Mouse (Mus musculus) limb, embryonic 10.5 days (tissue): Measurements from ENCODE around the gene Mettl1. TPM values are rescaled to one million over a fixed set of nuclear protein-coding genes. Genes with fewer than 3 reads are reported as not detected.
"Not testable (repeated sequence)": the region's sequence is repeated elsewhere in the genome, so short reads cannot be mapped to it uniquely, and the experiment has no call there.

Experiments used
- DNase-seq: peaks from one replicate; pipeline ENCODE4 v3.0.0-alpha.2; 2017; ENCODE audit warnings: low spot score
- H3K27ac ChIP-seq: fragments of 300-500 bp; sonication (generic); 2 replicates; pipeline ENCODE4 v1.5.1; 2016; ENCODE audit warnings: mild to moderate bottlenecking
- H3K27me3 ChIP-seq: fragments of 300-500 bp; sonication (generic); 2 replicates; pipeline ENCODE4 v1.6.1; 2016; ENCODE audit warnings: low read depth, mild to moderate bottlenecking; ENCODE audit not compliant: poor library complexity, severe bottlenecking
- H3K36me3 ChIP-seq: fragments of 300-500 bp; sonication (generic); 2 replicates; pipeline ENCODE4 v1.6.1; 2016; ENCODE audit warnings: mild to moderate bottlenecking, moderate library complexity
- H3K4me1 ChIP-seq: fragments of 300-500 bp; sonication (generic); 2 replicates; pipeline ENCODE4 v1.6.1; 2016
- H3K4me3 ChIP-seq: fragments of 300-500 bp; sonication (generic); 2 replicates; pipeline ENCODE4 v1.5.1; 2016; ENCODE audit warnings: mild to moderate bottlenecking, moderate library complexity
- H3K9me3 ChIP-seq: fragments of 300-500 bp; sonication (generic); replicated peaks from 2 replicates; pipeline ENCODE4 v1.6.1; 2016; ENCODE audit warnings: mild to moderate bottlenecking
- WGBS: fragments of 180-500 bp; shearing (Covaris S2); methylation state at CpG from one replicate; pipeline ENCODE4 v1.1.7; 2016; 5-methylcytosine and 5-hydroxymethylcytosine counted together
- polyA plus RNA-seq: library from polyadenylated mRNA; unstranded; fragments of >200 nt; fragmentation: Nextera tagmentation; extraction: Ambion mirVana; gene quantifications from 2 replicates; pipeline ENCODE4 v1.2.1, GENCODE M21; 2016

The Mettl1 gene
- polyA plus RNA-seq, 1 experiment from 2014 or later = 60.2 TPM

DNA sequence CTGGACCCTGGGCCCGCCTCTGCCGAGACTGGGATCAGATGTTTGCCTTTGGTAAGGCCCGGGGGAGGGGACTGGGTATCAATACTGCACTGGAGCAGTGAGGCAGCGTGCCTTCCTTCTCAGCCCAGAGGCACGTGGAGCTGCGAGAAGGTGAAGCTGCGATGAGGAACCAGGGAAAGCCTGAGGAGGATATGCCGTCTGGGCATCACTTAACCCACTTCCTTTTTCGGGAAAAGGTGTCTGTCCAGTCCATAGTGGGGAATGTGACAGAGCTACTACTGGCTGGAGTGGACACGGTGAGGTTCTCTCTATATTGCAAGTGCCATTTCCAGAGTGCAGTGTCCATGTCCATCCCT is 8.9 kb downstream of the Mettl1 start:
- WGBS = 27% methylated on average over 10 of the region's 10 CpGs
- peaks cover 72% of the 10 kb centered on the region for H3K27me3 ChIP-seq
- H3K9me3 ChIP-seq = no peaks in the 10 kb centered on the region
- H3K27ac ChIP-seq = no peak overlapping the region
- peaks cover 28% of the 10 kb centered on the region for H3K4me1 ChIP-seq
- H3K4me3 ChIP-seq = peak overlapping the region; percentile 14; the same call in 1 of the 2 replicates
- peaks cover 20% of the 10 kb centered on the region for H3K36me3 ChIP-seq
- no peak for DNase-seq

GRCm38 (mm10) chr10:127054646-127055045 is 13.4 kb downstream of the Mettl1 start:
- DNase-seq = peak; percentile 69
- Histone ChIP-seq H3K9me3 (no peaks in the 10 kb centered on the region), H3K27me3 (peaks cover 77% of the 10 kb centered on the region), H3K36me3 (peaks cover 18% of the 10 kb centered on the region), H3K4me3 (no peak overlapping the region), H3K4me1 (peaks cover 37% of the 10 kb centered on the region), H3K27ac (no peak overlapping the region)
- 56% methylated on average over 4 of the region's 4 CpGs for WGBS

GRCm38 (mm10) chr10:127055406-127055805 is 14.2 kb downstream of the Mettl1 start:
- H3K36me3 ChIP-seq = peaks cover 18% of the 10 kb centered on the region
- no peak overlapping the region for H3K27ac ChIP-seq
- H3K4me3 ChIP-seq = no peak overlapping the region
- no peak for DNase-seq
- WGBS = 88% methylated on average over 8 of the region's 8 CpGs
- H3K27me3 ChIP-seq = peaks cover 77% of the 10 kb centered on the region
- peaks cover 37% of the 10 kb centered on the region for H3K4me1 ChIP-seq
- no peaks in the 10 kb centered on the region for H3K9me3 ChIP-seq

- H3K4me1 ChIP-seq = peaks cover 29% of the 10 kb centered on the region
- DNase-seq = no peak
- no peak overlapping the region for H3K4me3 ChIP-seq
- no peak overlapping the region for H3K27ac ChIP-seq
- 85% methylated on average over 20 of the region's 20 CpGs for whole genome bisulfite sequencing
- peaks cover 18% of the 10 kb centered on the region for H3K36me3 ChIP-seq
- peaks cover 77% of the 10 kb centered on the region for H3K27me3 ChIP-seq
- no peaks in the 10 kb centered on the region for H3K9me3 ChIP-seq
Observed at GRCm38 (mm10) chr10:127056490-127056889, 15.3 kb downstream of the Mettl1 start.

- Histone ChIP-seq H3K4me3 (peak overlapping the region; percentile 80), H3K36me3 (peaks cover 18% of the 10 kb centered on the region), H3K27ac (no peak overlapping the region), H3K27me3 (peaks cover 72% of the 10 kb centered on the region), H3K4me1 (peaks cover 35% of the 10 kb centered on the region), H3K9me3 (no peaks in the 10 kb centered on the region)
- peak; percentile 86 for DNase-seq
- WGBS = under 1% methylated on average over 9 of the region's 9 CpGs
Observed at GRCm38 (mm10) chr10:127058161-127058560, 16.9 kb downstream of the Mettl1 start.

DNA sequence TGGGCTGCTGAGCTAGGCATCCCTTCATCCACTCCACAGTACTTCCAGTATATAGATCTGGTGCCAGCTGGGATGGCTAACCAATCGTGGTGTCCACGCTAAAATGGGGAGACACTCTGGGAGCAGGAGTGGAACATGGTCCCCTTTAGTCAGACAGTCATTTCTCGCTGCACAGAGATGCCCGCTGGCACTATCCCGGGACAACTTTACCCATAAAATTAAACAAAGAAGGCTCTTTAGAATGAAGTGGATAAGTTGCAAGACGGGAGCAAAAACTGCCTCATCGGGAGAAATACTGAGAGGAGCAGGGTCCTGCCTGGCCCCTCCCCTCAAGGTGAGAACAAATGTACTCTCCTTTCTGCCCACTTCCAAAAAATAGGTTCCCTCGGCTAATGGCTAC is 17.5 kb downstream of the Mettl1 start:
- Histone ChIP-seq H3K4me1 (peaks cover 35% of the 10 kb centered on the region), H3K9me3 (no peaks in the 10 kb centered on the region), H3K36me3 (peaks cover 18% of the 10 kb centered on the region), H3K27me3 (peaks cover 68% of the 10 kb centered on the region), H3K4me3 (peak overlapping the region; percentile 80), H3K27ac (no peak overlapping the region)
- 16% methylated on average over 8 of the region's 8 CpGs for WGBS
- no peak for DNase-seq

GRCm38 (mm10) chr10:127059174-127059967 is 18.2 kb downstream of the Mettl1 start:
- H3K27me3 ChIP-seq = peaks cover 64% of the 10 kb centered on the region
- peak; percentile 64 for DNase-seq

GRCm38 (mm10) chr10:127059968-127060916 is 19.0 kb downstream of the Mettl1 start, which contains the start of gene March9:
TSS of gene March9 (minus strand) at chr10:127060184.
- peaks cover 43% of the 10 kb centered on the region for H3K4me1 ChIP-seq
- H3K27me3 ChIP-seq = peaks cover 64% of the 10 kb centered on the region
- H3K36me3 ChIP-seq = peaks cover 30% of the 10 kb centered on the region
- no peaks in the 10 kb centered on the region for H3K9me3 ChIP-seq
- 1% methylated on average over 69 of the region's 72 CpGs for WGBS
- peak within 1 kb of the TSS; percentile 83 for H3K27ac ChIP-seq
- peak within 1 kb of the TSS; percentile 80 for H3K4me3 ChIP-seq
- peak; percentile 71 for DNase-seq

More at GRCm38 (mm10) chr10:127059174-127059967, 18.2 kb downstream of the Mettl1 start:
- Histone ChIP-seq H3K9me3 (no peaks in the 10 kb centered on the region), H3K4me1 (peaks cover 35% of the 10 kb centered on the region), H3K36me3 (peaks cover 21% of the 10 kb centered on the region), H3K27ac (peak overlapping the region; percentile 83), H3K4me3 (peak overlapping the region; percentile 80)
- under 1% methylated on average over 88 of the region's 92 CpGs for WGBS

DNA sequence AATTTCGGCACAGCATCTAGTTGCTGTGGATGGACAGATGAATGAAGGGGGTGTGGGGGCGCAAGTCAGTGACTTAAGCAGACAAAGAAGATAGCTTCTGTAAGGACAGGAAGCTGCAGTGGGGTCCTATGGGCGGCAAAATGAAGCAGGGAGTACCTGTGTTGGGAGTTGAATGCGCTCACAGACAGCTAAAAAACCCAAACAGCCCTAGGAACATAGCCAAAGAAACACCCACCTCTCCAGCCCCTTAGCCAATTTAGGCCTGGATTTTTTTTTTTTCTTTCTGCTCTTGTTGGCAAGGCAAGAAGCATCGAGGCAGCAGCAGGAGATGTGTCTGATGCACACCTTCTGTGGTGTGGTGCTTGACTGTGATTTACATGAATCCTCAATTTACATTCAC is 19.9 kb downstream of the Mettl1 start:
- WGBS = 47% methylated on average over 5 of the region's 5 CpGs
- Histone ChIP-seq H3K36me3 (peaks cover 34% of the 10 kb centered on the region), H3K27ac (no peak overlapping the region), H3K4me3 (no peak overlapping the region), H3K4me1 (peaks cover 43% of the 10 kb centered on the region), H3K9me3 (no peaks in the 10 kb centered on the region), H3K27me3 (peaks cover 59% of the 10 kb centered on the region)
- DNase-seq = no peak

- Histone ChIP-seq H3K27ac (no peak overlapping the region), H3K4me3 (no peak overlapping the region), H3K27me3 (peaks cover 56% of the 10 kb centered on the region), H3K4me1 (peaks cover 44% of the 10 kb centered on the region), H3K36me3 (peaks cover 34% of the 10 kb centered on the region), H3K9me3 (no peaks in the 10 kb centered on the region)
- no peak for DNase-seq
- 82% methylated on average over 2 of the region's 2 CpGs for WGBS
Observed at GRCm38 (mm10) chr10:127061513-127061912, 20.3 kb downstream of the Mettl1 start.

DNA sequence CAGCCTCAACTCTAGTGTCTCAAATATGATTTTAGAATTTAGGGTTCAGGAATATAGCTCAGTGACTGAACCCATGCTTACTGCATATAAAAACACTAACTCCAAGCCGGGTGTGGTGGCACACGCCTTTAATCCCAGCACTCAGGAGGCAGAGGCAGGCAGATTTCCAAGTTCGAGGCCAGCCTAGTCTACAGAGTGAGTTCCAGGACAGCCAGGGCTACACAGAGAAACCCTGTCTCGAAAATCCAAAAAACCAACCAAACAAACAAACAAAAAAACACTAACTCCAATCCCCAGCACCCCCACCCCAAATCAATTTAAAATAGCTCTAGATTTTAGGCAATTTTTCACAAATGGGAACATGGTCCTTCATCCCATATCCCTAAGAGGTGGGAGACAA is 20.9 kb downstream of the Mettl1 start:
- Histone ChIP-seq H3K4me1 (peaks cover 47% of the 10 kb centered on the region), H3K27me3 (peaks cover 51% of the 10 kb centered on the region), H3K36me3 (peaks cover 35% of the 10 kb centered on the region)
- H3K9me3 ChIP-seq, H3K27ac ChIP-seq, H3K4me3 ChIP-seq, DNase-seq: not testable (repeated sequence)
- 86% methylated on average over 4 of the region's 4 CpGs for WGBS

- H3K4me3 ChIP-seq = no peak overlapping the region
- no peak overlapping the region for H3K27ac ChIP-seq
- DNase-seq = no peak
- peaks cover 47% of the 10 kb centered on the region for H3K4me1 ChIP-seq
- peaks cover 35% of the 10 kb centered on the region for H3K36me3 ChIP-seq
- no peaks in the 10 kb centered on the region for H3K9me3 ChIP-seq
- peaks cover 47% of the 10 kb centered on the region for H3K27me3 ChIP-seq
- WGBS = 84% methylated on average over 5 of the region's 5 CpGs
Observed at GRCm38 (mm10) chr10:127062503-127062902, 21.3 kb downstream of the Mettl1 start.
